Mouse (Mus musculus) embryonic fibroblast, embryonic 13.5 days (primary cell): ENCODE data around the gene Kirrel3.

ENCODE experiments used
- CTCF ChIP-seq: IDR thresholded peaks from 2 replicates; pipeline ENCODE4 v1.5.1; 2011; ENCODE audit warnings: mild to moderate bottlenecking, control low read depth, low read length, moderate library complexity, borderline replicate concordance; ENCODE audit not compliant: insufficient read depth
- POLR2A ChIP-seq: IDR thresholded peaks from 2 replicates; pipeline ENCODE4 v1.6.1; 2011; ENCODE audit warnings: low read depth, mild to moderate bottlenecking, control low read depth, low read length, moderate library complexity

DNA sequence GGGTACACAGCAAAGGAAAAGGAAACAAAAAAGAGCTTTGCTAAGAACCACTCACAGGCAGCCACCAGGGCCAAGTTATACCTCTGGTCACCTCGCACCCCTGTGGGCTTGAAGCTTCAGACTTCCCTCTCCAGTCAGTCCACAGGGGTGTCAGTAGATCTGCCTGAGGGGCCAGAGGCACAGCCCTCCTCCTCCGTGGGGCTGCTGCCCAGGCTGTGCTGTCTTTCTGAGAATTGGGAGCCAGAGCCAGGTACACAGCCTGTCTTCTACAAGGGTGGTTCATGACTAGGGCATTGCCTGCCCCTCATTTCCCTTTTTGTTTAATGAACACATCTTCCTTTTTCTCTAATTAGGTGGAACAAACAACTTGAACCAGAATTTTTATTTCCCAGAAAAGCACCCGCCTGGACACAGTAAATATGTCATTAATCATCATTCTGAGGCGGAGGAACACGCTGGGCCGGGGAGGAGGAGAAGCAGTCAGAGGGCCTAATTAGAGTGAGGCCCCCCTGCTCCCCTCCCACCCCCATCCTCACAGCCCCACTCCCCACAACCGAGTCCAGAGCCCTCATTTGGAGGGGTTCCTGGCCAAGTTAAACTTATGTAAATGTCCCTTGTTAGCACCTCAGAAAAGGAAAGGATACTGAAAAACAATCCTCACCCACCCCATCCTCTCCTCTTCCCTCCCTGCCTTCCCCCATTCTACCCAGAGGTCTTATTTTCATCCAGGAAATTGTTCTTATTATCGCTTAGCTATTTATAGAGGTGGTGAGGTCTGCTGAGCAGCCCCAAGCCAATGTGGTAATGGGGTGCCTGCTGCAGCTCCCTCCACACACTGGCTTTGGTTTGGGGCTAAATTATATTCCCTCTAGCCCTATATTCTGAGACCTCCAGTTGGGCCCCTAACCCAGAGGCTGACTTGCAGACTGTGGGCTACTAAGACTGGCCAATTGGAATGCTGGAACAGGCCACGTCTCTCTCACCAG lies 512.5 kb downstream of the Kirrel3 start:
- TF ChIP-seq POLR2A = no peak
- TF ChIP-seq CTCF = no peak
